Mouse (Mus musculus) liver, adult 2 months (tissue): ENCODE measurements at regions not wholly inside any gene's neighbourhood (a gene's known extent, or its start where the extent isn't known, plus 50 kb on each side); places are given as distances from the start of the nearest gene placed in this dataset.

ENCODE experiments used
- DNase-seq: peaks from one replicate; pipeline ENCODE4 v3.0.0-alpha.2; 2011; ENCODE audit warnings: low read depth, low spot score; ENCODE audit errors: extremely low read depth
- H3K27ac ChIP-seq: fragments of 200-500 bp; replicated peaks from 2 replicates; pipeline ENCODE4 v1.5.1; 2012; ENCODE audit warnings: low read depth, mild to moderate bottlenecking, control low read depth, inconsistent platforms, low read length; ENCODE audit not compliant: insufficient read depth
- H3K27me3 ChIP-seq: fragments of 200-500 bp; 2 replicates; pipeline ENCODE4 v1.6.1; 2012; ENCODE audit warnings: mild to moderate bottlenecking, moderate library complexity, low read length, inconsistent platforms; ENCODE audit not compliant: control insufficient read depth, insufficient read depth
- H3K36me3 ChIP-seq: fragments of 200-500 bp; 2 replicates; pipeline ENCODE4 v1.6.1; 2012; ENCODE audit warnings: low read length, inconsistent platforms; ENCODE audit not compliant: control insufficient read depth, insufficient read depth
- H3K4me1 ChIP-seq: fragments of 200-500 bp; 2 replicates; pipeline ENCODE4 v1.6.1; 2011; ENCODE audit warnings: low read length; ENCODE audit not compliant: control insufficient read depth, insufficient read depth
- H3K4me3 ChIP-seq: fragments of 200-500 bp; 2 replicates; pipeline ENCODE4 v1.5.1; 2011; ENCODE audit warnings: low read depth, mild to moderate bottlenecking, control low read depth, low read length, moderate library complexity; ENCODE audit not compliant: insufficient read depth
- H3K79me2 ChIP-seq: fragments of 200-500 bp; 2 replicates; pipeline ENCODE4 v1.6.1; 2012; ENCODE audit warnings: inconsistent platforms, mild to moderate bottlenecking, low read length, moderate library complexity; ENCODE audit not compliant: control insufficient read depth, insufficient read depth
- H3K9ac ChIP-seq: fragments of 200-500 bp; 2 replicates; pipeline ENCODE4 v1.6.1; 2012; ENCODE audit warnings: low read depth, mild to moderate bottlenecking, control low read depth, inconsistent platforms, low read length
- CTCF ChIP-seq: fragments of 200-500 bp; IDR thresholded peaks from 2 replicates; pipeline ENCODE4 v1.5.1; 2011; ENCODE audit warnings: low read depth, low read length, control low read depth
- POLR2A ChIP-seq: fragments of 200-500 bp; IDR thresholded peaks from 2 replicates; pipeline ENCODE4 v1.6.1; 2011; ENCODE audit warnings: low read length, control low read depth; ENCODE audit not compliant: insufficient read depth; ENCODE audit errors: extremely low read depth
- WGBS: fragments of 180-500 bp; shearing (Covaris S2); methylation state at CpG from one replicate; pipeline ENCODE4 v1.1.7; 2018; 5-methylcytosine and 5-hydroxymethylcytosine counted together

DNA sequence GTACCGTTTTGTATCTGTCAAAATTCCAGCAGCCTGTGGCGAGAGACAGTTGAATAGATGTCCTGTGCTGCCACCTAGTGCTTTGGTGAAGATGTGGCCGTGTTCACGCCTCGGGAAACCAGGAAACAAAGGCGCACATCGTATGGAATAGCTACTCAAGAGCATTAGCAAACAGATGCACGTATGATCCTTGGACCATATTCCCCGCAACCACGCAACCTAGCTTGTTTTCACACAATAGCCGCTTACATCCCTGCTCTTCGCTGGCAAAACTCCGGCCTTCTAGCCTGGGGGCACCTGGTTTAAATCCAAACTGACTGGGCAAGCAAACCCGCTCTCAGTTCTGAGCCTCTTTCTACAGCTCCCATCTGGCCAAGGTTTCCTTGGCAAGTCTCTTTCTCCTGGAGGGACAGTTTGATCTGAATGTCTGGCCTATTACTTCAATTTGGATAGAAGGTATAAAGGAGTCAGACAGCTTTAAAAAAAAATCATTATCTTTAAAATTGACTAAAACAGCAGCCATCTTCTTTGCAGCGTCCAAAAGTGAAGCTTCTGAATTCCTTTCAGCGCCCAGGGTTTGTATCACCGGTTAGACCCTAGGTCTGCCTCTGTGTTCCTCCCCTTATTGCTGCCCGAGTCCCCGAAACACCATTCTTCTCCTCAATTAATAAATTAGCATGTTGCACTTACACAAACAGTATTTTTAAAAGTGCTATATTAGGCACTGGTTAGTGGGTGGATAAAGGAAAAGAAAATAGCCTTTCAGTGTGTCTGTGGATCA is 295.0 kb upstream of the Prkd1 start:
- Histone ChIP-seq H3K27ac (no peak overlapping the region), H3K4me1 (no peaks in the 10 kb centered on the region), H3K4me3 (no peak overlapping the region), H3K9ac (no peak overlapping the region), H3K27me3 (no peaks in the 10 kb centered on the region), H3K79me2 (no peaks in the 10 kb centered on the region), H3K36me3 (no peaks in the 10 kb centered on the region)
- TF ChIP-seq CTCF (peak; percentile 71), POLR2A (no peak)
- DNase-seq = peak; percentile 27
- WGBS = 24% methylated on average over 19 of the region's 19 CpGs

GRCm38 (mm10) chr12:50943340-50943739 is 294.4 kb upstream of the Prkd1 start:
- no peaks in the 10 kb centered on the region for H3K36me3 ChIP-seq
- no peaks in the 10 kb centered on the region for H3K27me3 ChIP-seq
- no peak overlapping the region for H3K4me3 ChIP-seq
- no peaks in the 10 kb centered on the region for H3K4me1 ChIP-seq
- no peak for DNase-seq
- H3K9ac ChIP-seq = no peak overlapping the region
- TF ChIP-seq POLR2A = no peak
- TF ChIP-seq CTCF = no peak
- no peak overlapping the region for H3K27ac ChIP-seq
- H3K79me2 ChIP-seq = no peaks in the 10 kb centered on the region
- WGBS = 46% methylated on average over 3 of the region's 3 CpGs

DNA sequence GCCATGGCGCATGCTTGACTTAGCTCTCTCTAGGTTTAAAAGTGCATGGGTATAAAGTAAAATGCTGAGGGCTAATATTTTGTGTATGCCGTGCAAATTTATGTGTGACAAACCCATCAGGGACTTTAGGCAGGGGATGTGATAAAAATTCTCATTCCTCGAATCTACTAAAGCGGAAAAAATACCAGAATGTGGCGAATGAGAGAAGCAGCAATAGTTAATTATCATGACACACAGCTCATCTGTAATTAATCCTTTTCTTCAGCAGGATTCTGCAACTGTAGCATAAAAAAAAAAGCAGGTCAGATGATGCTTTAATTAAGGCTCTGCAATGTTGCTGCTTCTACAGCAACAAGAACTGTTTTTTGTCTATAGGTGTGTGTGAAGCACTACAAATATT is 286.6 kb upstream of the Prkd1 start:
- TF ChIP-seq CTCF (no peak), POLR2A (no peak)
- DNase-seq = no peak
- no peaks in the 10 kb centered on the region for H3K4me1 ChIP-seq
- no peaks in the 10 kb centered on the region for H3K27me3 ChIP-seq
- no peaks in the 10 kb centered on the region for H3K36me3 ChIP-seq
- H3K4me3 ChIP-seq = no peak overlapping the region
- H3K9ac ChIP-seq = no peak overlapping the region
- no peaks in the 10 kb centered on the region for H3K79me2 ChIP-seq
- 87% methylated on average over 5 of the region's 5 CpGs for WGBS
- H3K27ac ChIP-seq = no peak overlapping the region

GRCm38 (mm10) chr12:50932496-50932895 is 283.6 kb upstream of the Prkd1 start:
- H3K36me3 ChIP-seq = no peaks in the 10 kb centered on the region
- no peak overlapping the region for H3K9ac ChIP-seq
- no peak for DNase-seq
- no peaks in the 10 kb centered on the region for H3K79me2 ChIP-seq
- WGBS = 94% methylated on average over 3 of the region's 3 CpGs
- no peak overlapping the region for H3K4me3 ChIP-seq
- no peak overlapping the region for H3K27ac ChIP-seq
- H3K4me1 ChIP-seq = no peaks in the 10 kb centered on the region
- H3K27me3 ChIP-seq = no peaks in the 10 kb centered on the region
- no peak for TF ChIP-seq CTCF
- no peak for TF ChIP-seq POLR2A

- Histone ChIP-seq H3K4me3 (no peak overlapping the region), H3K27me3 (no peaks in the 10 kb centered on the region), H3K4me1 (no peaks in the 10 kb centered on the region), H3K79me2 (no peaks in the 10 kb centered on the region), H3K9ac (no peak overlapping the region), H3K36me3 (no peaks in the 10 kb centered on the region), H3K27ac (no peak overlapping the region)
- DNase-seq = no peak
- 70% methylated on average over 3 of the region's 3 CpGs for WGBS
- TF ChIP-seq CTCF (no peak), POLR2A (no peak)
Observed at GRCm38 (mm10) chr12:50929641-50930040, 280.7 kb upstream of the Prkd1 start.

DNA sequence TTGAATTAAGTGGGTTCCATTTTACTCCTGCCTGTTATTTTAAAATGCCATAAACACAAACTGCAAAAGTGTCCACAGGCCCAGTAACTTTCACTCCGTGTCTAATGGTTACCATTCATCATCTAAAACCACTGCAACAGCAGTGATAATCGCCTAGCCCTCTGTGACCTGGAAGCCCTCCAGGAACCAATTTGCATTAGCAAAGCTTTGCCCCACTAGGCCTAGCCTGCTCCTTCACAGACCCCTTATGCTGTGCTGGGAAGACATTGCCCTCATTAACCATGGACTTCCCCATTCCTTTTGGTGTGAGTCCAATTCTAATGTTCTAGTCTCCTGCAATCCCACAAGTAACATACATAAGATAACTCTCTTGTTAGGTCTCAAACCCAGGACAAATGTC is 277.3 kb upstream of the Prkd1 start:
- Histone ChIP-seq H3K36me3 (no peaks in the 10 kb centered on the region), H3K27ac (no peak overlapping the region), H3K4me1 (no peaks in the 10 kb centered on the region), H3K9ac (no peak overlapping the region), H3K27me3 (no peaks in the 10 kb centered on the region), H3K79me2 (no peaks in the 10 kb centered on the region), H3K4me3 (no peak overlapping the region)
- 53% methylated on average over 2 of the region's 2 CpGs for WGBS
- TF ChIP-seq CTCF (no peak), POLR2A (no peak)
- no peak for DNase-seq
